ENCODE assay signal across 9 mouse cellular contexts in the genomic region with DNA sequence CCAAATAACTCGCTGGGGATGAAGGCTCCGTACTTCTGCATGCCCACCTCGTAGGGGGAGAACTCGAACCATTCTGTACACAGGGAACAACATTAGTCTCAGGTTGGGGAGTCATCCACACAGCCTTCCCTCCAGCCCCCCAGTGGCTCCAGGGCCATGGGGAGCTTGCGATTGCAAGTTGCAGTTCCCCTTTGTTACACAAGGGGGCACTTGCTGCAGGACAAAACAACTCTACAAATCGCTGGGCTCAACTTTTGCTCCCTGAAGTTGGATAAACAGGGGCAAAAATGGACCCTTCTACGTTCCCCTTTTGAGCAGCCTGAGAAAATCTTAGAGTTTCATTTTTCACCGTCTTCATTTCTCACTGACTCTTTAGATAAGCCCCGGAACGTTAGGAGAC. TPM values are rescaled to one million over a fixed set of nuclear protein-coding genes. Genes with fewer than 3 reads are reported as not detected.
DNase-seq lines count a peak whose midpoint lies in the region; ATAC-seq and TF ChIP-seq lines count a peak whose summit lies in the region.
"Had no signal": no experiment of that assay in that cellular context is flagged by ENCODE, and none has a peak within 500 bp of the region (broad histone marks: within the 10 kb centered on the region; RNA-seq: fewer than 3 reads in every experiment).

No protein-coding gene starts in this region.

- no peak for ATAC-seq in heart, embryonic 12.5 days (ENCODE audit: insufficient number of reproducible peaks, low FRiP score)
- ATAC-seq in megakaryocyte progenitor cell, adult 5-6 weeks (replicated peaks; ENCODE audit: poor library complexity) = peak; percentile 54

- no peak overlapping the region for H3K4me3 ChIP-seq in heart, adult 2 months
- H3K4me3 ChIP-seq in heart, embryonic 12.5 days = no peak overlapping the region
- H3K4me3 ChIP-seq: midbrain, embryonic 12.5 days had no signal

- no peak; the same call in 1 of the 2 replicates for TF ChIP-seq CTCF in heart, adult 2 months (IDR thresholded peaks at IDR 0.05)

- H3K27ac ChIP-seq in heart, adult 2 months = no peak overlapping the region
- no peak overlapping the region for H3K27ac ChIP-seq in heart, embryonic 12.5 days (ENCODE audit: poor library complexity, severe bottlenecking)
- H3K27ac ChIP-seq: midbrain, embryonic 12.5 days had no signal

- no peak overlapping the region for H3K9ac ChIP-seq in heart, adult 2 months (ENCODE audit: low read depth, low read length)
- H3K9ac ChIP-seq in heart, embryonic 12.5 days = 0 out of 2 replicates have a peak overlapping the region, but pooled peaks have one; percentile 13
- H3K9ac ChIP-seq: midbrain, embryonic 12.5 days had no signal

- no peaks in the 10 kb centered on the region for H3K9me3 ChIP-seq in heart, embryonic 12.5 days (replicated peaks)
- H3K9me3 ChIP-seq: midbrain, embryonic 12.5 days had no signal

- H3K36me3 ChIP-seq in heart, adult 2 months (ENCODE audit: control insufficient read depth, insufficient read depth, low read length) = no peaks in the 10 kb centered on the region
- H3K36me3 ChIP-seq in heart, embryonic 12.5 days = no peaks in the 10 kb centered on the region
- no peaks in the 10 kb centered on the region for H3K36me3 ChIP-seq in splenic B cell, adult 2 months (ENCODE audit: control insufficient read depth, insufficient read depth, low read length, poor library complexity, severe bottlenecking)
- H3K36me3 ChIP-seq: midbrain, embryonic 12.5 days had no signal

- peak; percentile 40 to 66 for DNase-seq in heart, adult 2 months
- no peak for DNase-seq in heart, adult 9 months (ENCODE audit: low spot score in 2 of 2)
- peak; percentile 27 for DNase-seq in Muller cell, postnatal 12 days (ENCODE audit: inconsistent ontology term)
- DNase-seq in cerebellum, adult 8-10 months = peak; percentile 61
- peak; percentile 33 to 42 for DNase-seq in layer of hippocampus, postnatal 36 days
- DNase-seq in splenic B cell, adult 2 months (ENCODE audit: low read depth, low spot score) = peak; percentile 73

- no peaks in the 10 kb centered on the region for H3K4me1 ChIP-seq in heart, adult 2 months (ENCODE audit: control insufficient read depth, insufficient read depth, low read length)
- 0 out of 2 replicates have a peak, but pooled peaks cover 5% of the 10 kb centered on the region for H3K4me1 ChIP-seq in heart, embryonic 12.5 days (replicated peaks)
- H3K4me1 ChIP-seq: midbrain, embryonic 12.5 days had no signal

- intact Hi-C loops in heart, adult 2 months (cut with DNase I) = loop anchor here (2.0 to 5.0 kb wide), 3 partner anchors 91 to 201 kb away; partner anchors contain the start of gene Mapkbp1

- no peaks in the 10 kb centered on the region for H3K27me3 ChIP-seq in heart, adult 2 months (ENCODE audit: control insufficient read depth, insufficient read depth, low read length)
- no peaks in the 10 kb centered on the region; the same call in 1 of the 2 replicates for H3K27me3 ChIP-seq in heart, embryonic 12.5 days (replicated peaks)
- H3K27me3 ChIP-seq in splenic B cell, adult 2 months (ENCODE audit: control insufficient read depth, insufficient read depth, low read length, poor library complexity, severe bottlenecking) = no peaks in the 10 kb centered on the region
- H3K27me3 ChIP-seq: midbrain, embryonic 12.5 days had no signal

- peak overlapping the region; percentile 27; the same call in 1 of the 2 replicates for H3K4me2 ChIP-seq in heart, embryonic 12.5 days
- H3K4me2 ChIP-seq: midbrain, embryonic 12.5 days had no signal

- no peak for TF ChIP-seq EP300 in heart, adult 2 months (IDR thresholded peaks at IDR 0.05; ENCODE audit: insufficient read depth, low read depth, low read length)

- WGBS in heart, adult 2 months = 25% methylated on average over 10 of the region's 10 CpGs
- WGBS in heart, embryonic 12.5 days = 20% methylated on average over 10 of the region's 10 CpGs

- TF ChIP-seq POLR2A in heart, adult 2 months (IDR thresholded peaks at IDR 0.05; ENCODE audit: insufficient read depth, low read depth, low read length) = no peak

- no peaks in the 10 kb centered on the region for H3K79me2 ChIP-seq in heart, adult 2 months (replicated peaks; ENCODE audit: control insufficient read depth, insufficient read depth, low read length)

RNA-seq across cellular contexts. Expression of gene Ehd4, which starts 19.3 kb away (rescaled TPM):
- total RNA-seq in heart, adult 2 months (2021) = 100 to 1,000 TPM; 330 to 373 TPM
- polyA plus RNA-seq in heart, adult 2 months (2012; rRNA removed) = 213 and 279 TPM in 2 replicates
- 159 and 186 TPM in 2 replicates for polyA plus RNA-seq in heart, embryonic 12.5 days (2016; fragmentation: Nextera tagmentation; extraction: Ambion mirVana)
- 1 to 10 TPM; 7.6 to 7.7 TPM for total RNA-seq in layer of hippocampus, postnatal 36 days (2021)
- total RNA-seq in megakaryocyte progenitor cell, adult 5-6 weeks (2015) = 22.8 and 24.8 TPM in 2 replicates
- 28.6 and 30.1 TPM in 2 replicates for total RNA-seq in megakaryocyte progenitor cell, adult 5-6 weeks (2017)

Comparison
In these comparisons a context has a peak if more than half of its experiments do, and no peak if none do; other contexts are left out.
1. DNase-seq: peak in heart, adult 2 months (2 of 2), Muller cell, postnatal 12 days (single experiment), cerebellum, adult 8-10 months (single experiment), layer of hippocampus, postnatal 36 days (2 of 2) and splenic B cell, adult 2 months (single experiment); none in heart, adult 9 months (0 of 2).
2. RNA of gene Ehd4, which starts 19.3 kb away (total RNA-seq): 330 to 373 TPM in heart, adult 2 months; 22.8 to 30.1 TPM in megakaryocyte progenitor cell, adult 5-6 weeks and 7.6 to 7.7 TPM in layer of hippocampus, postnatal 36 days; every median in the first group is over 10 times any median in the second.